Mouse (Mus musculus): Measurements from ENCODE around the gene Atp13a2.

DNA sequence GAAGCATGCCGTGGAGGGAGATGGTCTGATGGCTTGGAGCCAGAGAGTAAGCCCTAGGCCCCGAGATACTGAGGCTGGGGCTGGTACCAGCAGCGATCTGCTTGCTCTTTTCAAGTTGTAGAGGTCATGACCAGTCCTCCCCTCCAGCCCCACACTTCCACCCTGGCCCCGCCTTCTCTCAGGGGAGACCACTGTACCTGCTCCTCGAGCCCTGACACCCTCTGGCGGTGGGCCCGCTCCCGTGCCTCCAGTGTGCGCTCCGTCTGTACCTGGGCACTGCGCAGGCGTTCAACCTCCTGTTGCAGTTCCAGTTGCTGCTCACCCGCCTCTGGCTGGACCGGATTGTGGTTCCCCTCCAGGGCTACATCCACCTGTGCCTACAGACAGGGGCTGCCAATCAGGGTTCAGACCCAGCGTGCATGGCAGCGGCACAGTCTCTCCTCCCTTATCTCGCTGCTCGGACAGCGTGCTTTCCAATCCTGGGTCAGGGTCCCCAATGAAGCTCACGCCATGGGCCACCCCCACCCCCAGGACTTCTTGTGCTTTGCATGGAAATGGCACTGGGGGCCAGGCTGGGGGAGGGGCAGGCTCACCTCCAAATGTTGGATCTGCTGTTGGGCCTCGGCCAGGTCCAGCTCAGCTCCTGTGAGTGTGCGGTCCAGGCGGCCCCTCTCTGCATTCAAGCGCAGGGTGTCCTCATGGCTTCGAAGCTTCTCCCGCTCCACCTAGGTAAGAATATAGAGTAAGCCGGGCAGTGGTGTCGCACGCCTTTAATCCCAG lies 31.2 kb downstream of the Atp13a2 start:
- TF ChIP-seq EP300 (IDR thresholded peaks at IDR 0.05; ENCODE audit: low read depth) (no peak), CTCF (IDR thresholded peaks at IDR 0.05; ENCODE audit: low read depth) (no peak)

All from liver, postnatal 0 days (tissue).